Mouse (Mus musculus) layer of hippocampus, adult 6 months (tissue): ENCODE results near the gene Ttc39d. TPM values are rescaled to one million over a fixed set of nuclear protein-coding genes. Genes with fewer than 3 reads are reported as not detected.

Experiments used
- long read RNA-seq, 2 experiments: library from polyadenylated mRNA; unstranded; transcript quantifications; one replicate each; pipeline ENCODE4 v2.0.0; 2019 to 2020
- polyA plus RNA-seq: library from polyadenylated mRNA; unstranded; fragments of <200 nt; fragmentation: Nextera tagmentation; gene quantifications from 2 replicates; pipeline ENCODE4 v1.2.3, GENCODE M21; 2021

Ttc39d gene
- 0.20 and 0.26 TPM in 2 replicates for polyA plus RNA-seq
- long read RNA-seq, experiment 1, partial matches to known transcripts, result 0 of 1 reads
- long read RNA-seq, experiment 1, other reads (novel, unspliced or antisense), result 1 of 1 reads
- long read RNA-seq, experiment 2, result 0 reads

GRCm38 (mm10) chr17:80206671-80207581 lies at the start of gene Ttc39d, which contains the start of gene Srsf7:
TSS of gene Ttc39d (plus strand) at chr17:80207460.
TSS of gene Srsf7 (minus strand) at chr17:80207307.

GRCm38 (mm10) chr17:80224326-80225116 lies 17.3 kb downstream of the Ttc39d start, which contains the start of gene Gemin6:
TSS of gene Gemin6 (plus strand) at chr17:80224441.

Other genes with a start within 250 kb of the Ttc39d start
- 24.5 and 26.9 TPM in 2 replicates for gene Hnrnpll, start 145.1 kb upstream of the Ttc39d start, polyA plus RNA-seq
- gene Galm, start 80.0 kb upstream of the Ttc39d start, polyA plus RNA-seq, result 1.6 and 3.6 TPM in 2 replicates
- gene Srsf7, start 153 bp upstream of the Ttc39d start, polyA plus RNA-seq, result 26.5 and 26.9 TPM in 2 replicates
- 9.4 and 12.4 TPM in 2 replicates for gene Gemin6, start 17.0 kb downstream of the Ttc39d start, polyA plus RNA-seq
- gene Morn2, start 82.7 kb downstream of the Ttc39d start, polyA plus RNA-seq, result 56.0 and 68.9 TPM in 2 replicates
- gene Dhx57, start 83.0 kb downstream of the Ttc39d start, polyA plus RNA-seq, result 4.7 and 5.5 TPM in 2 replicates
- 1.1 and 1.2 TPM in 2 replicates for gene Arhgef33, start 99.9 kb downstream of the Ttc39d start, polyA plus RNA-seq
- gene Gm10190, start 166.1 kb downstream of the Ttc39d start, polyA plus RNA-seq, result 1.0 TPM in 1 of 2 replicates, not detected in the other